11 mouse cellular contexts compared by ENCODE assay signal in the genomic region with DNA sequence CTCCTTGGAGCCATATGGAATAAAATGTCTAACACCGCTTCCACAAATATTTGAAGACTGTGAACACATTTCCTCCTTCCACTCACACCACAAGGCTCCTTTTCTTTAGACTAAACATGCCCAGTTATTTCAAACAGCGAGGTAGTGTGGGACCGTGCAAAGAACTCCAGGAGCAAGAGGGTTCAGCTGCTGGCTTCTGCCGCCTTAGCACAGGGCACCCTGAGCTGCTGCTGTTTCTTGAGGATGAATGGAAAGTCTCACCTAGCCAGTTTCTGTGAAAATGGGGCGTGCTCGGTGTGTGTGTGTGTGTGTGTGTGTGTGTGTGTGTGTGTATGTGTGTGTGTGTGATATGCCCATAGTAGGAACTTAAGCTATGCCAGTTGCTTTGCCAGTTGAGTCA. TPM values are rescaled to one million over a fixed set of nuclear protein-coding genes. Genes with fewer than 3 reads are reported as not detected.
A peak's percentile ranks its signal among the peaks of the same experiment; 100 is the strongest.
DNase-seq lines count a peak whose midpoint lies in the region; ATAC-seq and TF ChIP-seq lines count a peak whose summit lies in the region.
"Had no signal": no experiment of that assay in that cellular context is flagged by ENCODE, and none has a peak within 500 bp of the region (broad histone marks: within the 10 kb centered on the region; RNA-seq: fewer than 3 reads in every experiment).

No protein-coding gene starts in this region.

- H3K27me3 ChIP-seq in forebrain, embryonic 11.5 days (ENCODE audit: control insufficient read depth, insufficient read depth, low read length): no peaks in the 10 kb centered on the region
- no peaks in the 10 kb centered on the region for H3K27me3 ChIP-seq in forebrain, embryonic 15.5 days
- no peaks in the 10 kb centered on the region for H3K27me3 ChIP-seq in lung, embryonic 14.5 days (ENCODE audit: insufficient read depth, low read length)
- H3K27me3 ChIP-seq in forebrain, embryonic 13.5 days: no peaks in the 10 kb centered on the region
- no peaks in the 10 kb centered on the region for H3K27me3 ChIP-seq in midbrain, embryonic 12.5 days

- no peak for TF ChIP-seq CTCF in lung, embryonic 14.5 days (IDR thresholded peaks at IDR 0.05; ENCODE audit: low read depth)

- no peak for DNase-seq in forebrain, embryonic 11.5 days (ENCODE audit: low spot score)
- DNase-seq in lung, embryonic 14.5 days: peak; percentile 68
- DNase-seq in lung, postnatal 10 days: no peak
- no peak for DNase-seq in cerebellum, adult 18-20 months
- no peak for DNase-seq in cerebellum, adult 9-10 months
- DNase-seq: adrenal gland, adult 8-10 months; cerebellum, adult 8-10 months had no signal

- H3K36me3 ChIP-seq in forebrain, embryonic 11.5 days (ENCODE audit: control insufficient read depth, insufficient read depth, low read length): no peaks in the 10 kb centered on the region
- H3K36me3 ChIP-seq in forebrain, embryonic 15.5 days: no peaks in the 10 kb centered on the region
- no peaks in the 10 kb centered on the region for H3K36me3 ChIP-seq in lung, embryonic 14.5 days (ENCODE audit: insufficient read depth)
- H3K36me3 ChIP-seq in forebrain, embryonic 13.5 days (ENCODE audit: poor library complexity, severe bottlenecking): no peaks in the 10 kb centered on the region
- H3K36me3 ChIP-seq in midbrain, embryonic 12.5 days: no peaks in the 10 kb centered on the region
- H3K36me3 ChIP-seq: G1E had no signal

- H3K4me1 ChIP-seq in forebrain, embryonic 11.5 days (replicated peaks; ENCODE audit: control insufficient read depth, insufficient read depth, low read length): peaks cover 7% of the 10 kb centered on the region; the same call in 1 of the 2 replicates
- peaks cover 27% of the 10 kb centered on the region for H3K4me1 ChIP-seq in forebrain, embryonic 15.5 days
- H3K4me1 ChIP-seq in lung, embryonic 14.5 days (ENCODE audit: insufficient read depth): 0 out of 2 replicates have a peak, but pooled peaks cover 11% of the 10 kb centered on the region
- peaks cover 33% of the 10 kb centered on the region for H3K4me1 ChIP-seq in forebrain, embryonic 13.5 days
- H3K4me1 ChIP-seq in midbrain, embryonic 12.5 days: peaks cover 43% of the 10 kb centered on the region

- peak overlapping the region; percentile 67; the same call in 1 of the 2 replicates for H3K9ac ChIP-seq in forebrain, embryonic 11.5 days (ENCODE audit: low read length)
- H3K9ac ChIP-seq in forebrain, embryonic 15.5 days (replicated peaks): no peak overlapping the region
- no peak overlapping the region for H3K9ac ChIP-seq in lung, embryonic 14.5 days
- peak overlapping the region; percentile 6; the same call in 1 of the 2 replicates for H3K9ac ChIP-seq in forebrain, embryonic 13.5 days
- 0 out of 2 replicates have a peak overlapping the region, but pooled peaks have one; percentile 15 for H3K9ac ChIP-seq in midbrain, embryonic 12.5 days (replicated peaks)

- ATAC-seq in forebrain, embryonic 11.5 days (replicated peaks; ENCODE audit: low FRiP score): no peak
- no peak for ATAC-seq in forebrain, embryonic 15.5 days (replicated peaks)
- no peak for ATAC-seq in lung, embryonic 14.5 days (ENCODE audit: insufficient read depth)
- ATAC-seq in forebrain, embryonic 13.5 days: no peak
- no peak for ATAC-seq in midbrain, embryonic 12.5 days (ENCODE audit: low FRiP score, low read depth)

- H3K27ac ChIP-seq in forebrain, embryonic 11.5 days (ENCODE audit: low read depth, low read length): peak overlapping the region; percentile 95
- no peak overlapping the region for H3K27ac ChIP-seq in forebrain, embryonic 15.5 days (replicated peaks)
- peak overlapping the region; percentile 88; the same call in 1 of the 2 replicates for H3K27ac ChIP-seq in lung, embryonic 14.5 days (ENCODE audit: low read depth)
- peak overlapping the region; percentile 82 for H3K27ac ChIP-seq in forebrain, embryonic 13.5 days
- peak overlapping the region; percentile 87 for H3K27ac ChIP-seq in midbrain, embryonic 12.5 days (replicated peaks)

- H3K4me2 ChIP-seq in forebrain, embryonic 11.5 days (ENCODE audit: low read depth, low read length, severe bottlenecking): peak overlapping the region; percentile 52; the same call in 1 of the 2 replicates
- H3K4me2 ChIP-seq in forebrain, embryonic 15.5 days (replicated peaks): no peak overlapping the region
- H3K4me2 ChIP-seq in lung, embryonic 14.5 days: peak overlapping the region; percentile 71
- H3K4me2 ChIP-seq in forebrain, embryonic 13.5 days: peak overlapping the region; percentile 60
- H3K4me2 ChIP-seq in midbrain, embryonic 12.5 days (replicated peaks): peak overlapping the region; percentile 58

- WGBS in forebrain, embryonic 11.5 days: 65% methylated on average over 6 of the region's 6 CpGs
- 48% methylated on average over 6 of the region's 6 CpGs for WGBS in forebrain, embryonic 15.5 days
- WGBS in lung, embryonic 14.5 days: 45% methylated on average over 6 of the region's 6 CpGs
- WGBS in forebrain, embryonic 13.5 days: 55% methylated on average over 6 of the region's 6 CpGs
- WGBS in midbrain, embryonic 12.5 days: 63% methylated on average over 6 of the region's 6 CpGs

- H3K9me3 ChIP-seq in forebrain, embryonic 11.5 days (ENCODE audit: control insufficient read depth, low read length): peaks cover 29% of the 10 kb centered on the region
- peaks cover 10% of the 10 kb centered on the region for H3K9me3 ChIP-seq in forebrain, embryonic 15.5 days
- H3K9me3 ChIP-seq in lung, embryonic 14.5 days (ENCODE audit: low read depth, low read length): peaks cover 45% of the 10 kb centered on the region
- peaks cover 41% of the 10 kb centered on the region for H3K9me3 ChIP-seq in forebrain, embryonic 13.5 days (replicated peaks)
- peaks cover 35% of the 10 kb centered on the region for H3K9me3 ChIP-seq in midbrain, embryonic 12.5 days

- H3K4me3 ChIP-seq in forebrain, embryonic 11.5 days (ENCODE audit: low read depth, low read length): no peak overlapping the region
- no peak overlapping the region for H3K4me3 ChIP-seq in forebrain, embryonic 15.5 days
- H3K4me3 ChIP-seq in lung, embryonic 14.5 days (ENCODE audit: low read depth, low read length): no peak overlapping the region
- no peak overlapping the region for H3K4me3 ChIP-seq in forebrain, embryonic 13.5 days
- no peak overlapping the region for H3K4me3 ChIP-seq in midbrain, embryonic 12.5 days

RNA-seq across cellular contexts. Expression of gene Mest, which starts 11.1 kb away (rescaled TPM):
- 1,661 and 1,678 TPM in 2 replicates for polyA plus RNA-seq in forebrain, embryonic 11.5 days (2014; fragmentation: Nextera tagmentation; extraction: Ambion mirVana)
- polyA plus RNA-seq in forebrain, embryonic 15.5 days (2015; fragmentation: Nextera tagmentation; extraction: Ambion mirVana): 313 and 315 TPM in 2 replicates
- 1,596 and 1,677 TPM in 2 replicates for polyA plus RNA-seq in lung, embryonic 14.5 days (2014; fragmentation: Nextera tagmentation; extraction: Ambion mirVana)
- 443 and 547 TPM in 2 replicates for polyA plus RNA-seq in forebrain, embryonic 13.5 days (2015; fragmentation: Nextera tagmentation; extraction: Ambion mirVana)
- 584 and 614 TPM in 2 replicates for polyA plus RNA-seq in midbrain, embryonic 12.5 days (2016; fragmentation: Nextera tagmentation; extraction: Ambion mirVana)

RNA-seq across cellular contexts. Expression of gene Cep41, which starts 40.9 kb away (rescaled TPM):
- 21.6 and 24.1 TPM in 2 replicates for polyA plus RNA-seq in forebrain, embryonic 11.5 days (2014; fragmentation: Nextera tagmentation; extraction: Ambion mirVana)
- polyA plus RNA-seq in forebrain, embryonic 15.5 days (2015; fragmentation: Nextera tagmentation; extraction: Ambion mirVana): 14.9 and 17.3 TPM in 2 replicates
- 11.6 and 12.8 TPM in 2 replicates for polyA plus RNA-seq in lung, embryonic 14.5 days (2014; fragmentation: Nextera tagmentation; extraction: Ambion mirVana)
- polyA plus RNA-seq in forebrain, embryonic 13.5 days (2015; fragmentation: Nextera tagmentation; extraction: Ambion mirVana): 19.5 and 19.6 TPM in 2 replicates
- polyA plus RNA-seq in midbrain, embryonic 12.5 days (2016; fragmentation: Nextera tagmentation; extraction: Ambion mirVana): 20.1 and 20.7 TPM in 2 replicates

Comparison
In these comparisons a context has a peak if more than half of its experiments do, and no peak if none do; other contexts are left out.
1. H3K9ac ChIP-seq: peak in forebrain, embryonic 11.5 days (single experiment), forebrain, embryonic 13.5 days (single experiment) and midbrain, embryonic 12.5 days (single experiment); none in forebrain, embryonic 15.5 days (single experiment) and lung, embryonic 14.5 days (single experiment).